Mouse (Mus musculus): ENCODE data around the gene Npffr2.

DNA sequence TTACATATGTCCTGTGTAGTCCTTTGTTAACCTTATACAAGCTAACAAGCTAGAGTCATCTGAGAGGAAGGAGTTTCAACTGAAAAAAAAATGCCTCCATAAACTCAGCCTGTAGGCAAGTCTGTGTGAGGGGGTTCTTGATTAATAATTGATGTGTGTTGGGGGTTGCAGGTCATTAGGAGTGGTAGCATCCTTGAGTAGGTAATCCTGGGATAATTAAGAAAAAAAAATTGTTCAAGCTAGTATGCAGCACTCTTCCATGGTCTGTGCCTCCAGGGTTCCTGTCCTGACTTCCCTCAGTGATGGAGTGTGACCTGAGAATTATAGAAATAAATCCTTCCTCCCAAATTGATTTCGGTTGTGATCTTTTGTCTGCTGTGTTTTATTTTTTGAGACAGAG lies 52.0 kb downstream of the Npffr2 start:
- no peak for TF ChIP-seq POLR2A (IDR thresholded peaks at IDR 0.05; ENCODE audit: control insufficient read depth, extremely low read depth, insufficient read depth, low read length, poor library complexity)
- TF ChIP-seq CTCF (IDR thresholded peaks at IDR 0.05; ENCODE audit: borderline replicate concordance, control insufficient read depth, extremely low read depth, insufficient read depth, low read length, poor library complexity), result no peak
